Comparison of ENCODE assay signal across 9 mouse cellular contexts in genomic region chr14:119099570-119099891, GRCm38 (mm10). TPM values are rescaled to one million over a fixed set of nuclear protein-coding genes. Genes with fewer than 3 reads are reported as not detected.
DNase-seq lines count a peak whose midpoint lies in the region; ATAC-seq and TF ChIP-seq lines count a peak whose summit lies in the region.
"Had no signal": no experiment of that assay in that cellular context is flagged by ENCODE, and none has a peak within 500 bp of the region (broad histone marks: within the 10 kb centered on the region; RNA-seq: fewer than 3 reads in every experiment).

No protein-coding gene starts in this region.

- DNase-seq in kidney, postnatal 0 days (ENCODE audit: low spot score), result no peak
- no peak for DNase-seq in kidney, postnatal 25 days
- DNase-seq in intestine, embryonic 14.5 days (ENCODE audit: low spot score), result no peak
- DNase-seq in gastrocnemius, postnatal 25 days, result no peak
- DNase-seq in gastrocnemius, postnatal 14 days, result no peak

- ATAC-seq in kidney, postnatal 0 days (replicated peaks; ENCODE audit: low FRiP score, low read depth), result peak; percentile 81
- peak; percentile 74; the same call in 1 of the 2 replicates for ATAC-seq in embryonic facial prominence, embryonic 12.5 days (ENCODE audit: insufficient number of reproducible peaks, insufficient read depth, low FRiP score, low TSS enrichment)
- no peak; the same call in 1 of the 2 replicates for ATAC-seq in intestine, embryonic 14.5 days (replicated peaks; ENCODE audit: low FRiP score, low TSS enrichment, low read depth)
- peak; percentile 80 for ATAC-seq in neural tube, embryonic 12.5 days (ENCODE audit: low FRiP score, low read depth)
- ATAC-seq in megakaryocyte-erythroid progenitor cell, adult 5-6 weeks (replicated peaks; ENCODE audit: low FRiP score, low TSS enrichment, poor library complexity, severe bottlenecking), result no peak

- no peaks in the 10 kb centered on the region for H3K27me3 ChIP-seq in kidney, postnatal 0 days (ENCODE audit: insufficient read depth, low read length)
- no peaks in the 10 kb centered on the region for H3K27me3 ChIP-seq in embryonic facial prominence, embryonic 12.5 days
- H3K27me3 ChIP-seq in intestine, embryonic 14.5 days (replicated peaks; ENCODE audit: control insufficient read depth, insufficient read depth, low read length), result no peaks in the 10 kb centered on the region
- no peaks in the 10 kb centered on the region for H3K27me3 ChIP-seq in neural tube, embryonic 12.5 days (replicated peaks)

- H3K9ac ChIP-seq in kidney, postnatal 0 days (ENCODE audit: low read depth, low read length), result peak overlapping the region; percentile 83
- H3K9ac ChIP-seq in embryonic facial prominence, embryonic 12.5 days, result peak overlapping the region; percentile 90
- peak overlapping the region; percentile 83 for H3K9ac ChIP-seq in intestine, embryonic 14.5 days (ENCODE audit: low read length)
- peak overlapping the region; percentile 82 for H3K9ac ChIP-seq in neural tube, embryonic 12.5 days

- H3K27ac ChIP-seq in kidney, postnatal 0 days, result peak overlapping the region; percentile 70
- H3K27ac ChIP-seq in embryonic facial prominence, embryonic 12.5 days, result peak overlapping the region; percentile 85
- H3K27ac ChIP-seq in intestine, embryonic 14.5 days (ENCODE audit: low read depth), result peak overlapping the region; percentile 69
- H3K27ac ChIP-seq in neural tube, embryonic 12.5 days, result peak overlapping the region; percentile 65

- H3K4me2 ChIP-seq in kidney, postnatal 0 days (ENCODE audit: low read length), result peak overlapping the region; percentile 96
- H3K4me2 ChIP-seq in embryonic facial prominence, embryonic 12.5 days (replicated peaks), result peak overlapping the region; percentile 69
- H3K4me2 ChIP-seq in intestine, embryonic 14.5 days (ENCODE audit: low read length), result peak overlapping the region; percentile 80
- peak overlapping the region; percentile 78 for H3K4me2 ChIP-seq in neural tube, embryonic 12.5 days (replicated peaks)

- intact Hi-C loops in gastrocnemius, postnatal 14 days (cut with DNase I; ENCODE audit: low total_unique reads), result no loop called here

- H3K9me3 ChIP-seq in kidney, postnatal 0 days (replicated peaks; ENCODE audit: low read length), result no peaks in the 10 kb centered on the region
- no peaks in the 10 kb centered on the region for H3K9me3 ChIP-seq in embryonic facial prominence, embryonic 12.5 days
- no peaks in the 10 kb centered on the region for H3K9me3 ChIP-seq in intestine, embryonic 14.5 days (ENCODE audit: control insufficient read depth, low read length)
- H3K9me3 ChIP-seq in neural tube, embryonic 12.5 days, result no peaks in the 10 kb centered on the region

- no peaks in the 10 kb centered on the region for H3K4me1 ChIP-seq in kidney, postnatal 0 days (replicated peaks; ENCODE audit: insufficient read depth, low read length)
- peaks cover 12% of the 10 kb centered on the region; the same call in 1 of the 2 replicates for H3K4me1 ChIP-seq in embryonic facial prominence, embryonic 12.5 days
- peaks cover 12% of the 10 kb centered on the region for H3K4me1 ChIP-seq in intestine, embryonic 14.5 days (replicated peaks; ENCODE audit: control insufficient read depth, insufficient read depth, low read length)
- peaks cover 13% of the 10 kb centered on the region; the same call in 1 of the 2 replicates for H3K4me1 ChIP-seq in neural tube, embryonic 12.5 days

- WGBS in kidney, postnatal 0 days, result 2% methylated on average over 13 of the region's 13 CpGs
- WGBS in embryonic facial prominence, embryonic 12.5 days, result 5% methylated on average over 13 of the region's 13 CpGs
- under 1% methylated on average over 13 of the region's 13 CpGs for WGBS in intestine, embryonic 14.5 days
- whole genome bisulfite sequencing in neural tube, embryonic 12.5 days, result 2% methylated on average over 13 of the region's 13 CpGs

- no peak for TF ChIP-seq CTCF in kidney, postnatal 0 days (IDR thresholded peaks at IDR 0.05; ENCODE audit: low read depth)

- H3K36me3 ChIP-seq in kidney, postnatal 0 days (ENCODE audit: insufficient read depth, low read length), result no peaks in the 10 kb centered on the region
- no peaks in the 10 kb centered on the region for H3K36me3 ChIP-seq in embryonic facial prominence, embryonic 12.5 days
- no peaks in the 10 kb centered on the region for H3K36me3 ChIP-seq in intestine, embryonic 14.5 days (ENCODE audit: control insufficient read depth, insufficient read depth, low read length)
- peaks cover under 1% of the 10 kb centered on the region; the same call in 1 of the 2 replicates for H3K36me3 ChIP-seq in neural tube, embryonic 12.5 days

- peak overlapping the region; percentile 87 for H3K4me3 ChIP-seq in kidney, postnatal 0 days (replicated peaks; ENCODE audit: low read depth, low read length)
- H3K4me3 ChIP-seq in embryonic facial prominence, embryonic 12.5 days, result peak overlapping the region; percentile 81
- H3K4me3 ChIP-seq in intestine, embryonic 14.5 days (ENCODE audit: low read depth, low read length), result peak overlapping the region; percentile 68
- H3K4me3 ChIP-seq in neural tube, embryonic 12.5 days, result peak overlapping the region; percentile 79

RNA-seq across cellular contexts. Expression of gene Uggt2, which starts 0.3 kb away (rescaled TPM):
- 8.5 and 9.2 TPM in 2 replicates for polyA plus RNA-seq in kidney, postnatal 0 days (2015; fragmentation: Nextera tagmentation; extraction: Ambion mirVana)
- 20.7 and 21.9 TPM in 2 replicates for polyA plus RNA-seq in embryonic facial prominence, embryonic 12.5 days (2016; fragmentation: Nextera tagmentation; extraction: Ambion mirVana)
- polyA plus RNA-seq in intestine, embryonic 14.5 days (2014; fragmentation: Nextera tagmentation; extraction: Ambion mirVana), result 15.4 and 16.4 TPM in 2 replicates
- 19.4 and 20.1 TPM in 2 replicates for polyA plus RNA-seq in neural tube, embryonic 12.5 days (2016; fragmentation: Nextera tagmentation; extraction: Ambion mirVana)
- 4.2 and 4.9 TPM in 2 replicates for total RNA-seq in megakaryocyte-erythroid progenitor cell, adult 5-6 weeks (2014; fragmentation: Nextera tagmentation)
- 1.3 and 10.3 TPM in 2 replicates for total RNA-seq in megakaryocyte-erythroid progenitor cell, adult 5-6 weeks (2017)
- 1 to 10 TPM; 6.5 to 7.3 TPM for total RNA-seq in gastrocnemius, postnatal 25 days (2021)
- 1 to 10 TPM; 7.6 to 7.9 TPM for total RNA-seq in gastrocnemius, postnatal 14 days (2021)

RNA-seq across cellular contexts. Expression of gene Hs6st3, which starts 38.6 kb away (rescaled TPM):
- polyA plus RNA-seq in kidney, postnatal 0 days (2015; fragmentation: Nextera tagmentation; extraction: Ambion mirVana), result 0.08 and 0.10 TPM in 2 replicates
- polyA plus RNA-seq in embryonic facial prominence, embryonic 12.5 days (2016; fragmentation: Nextera tagmentation; extraction: Ambion mirVana), result 0.17 and 0.40 TPM in 2 replicates
- polyA plus RNA-seq in intestine, embryonic 14.5 days (2014; fragmentation: Nextera tagmentation; extraction: Ambion mirVana), result 0.37 and 0.47 TPM in 2 replicates
- polyA plus RNA-seq in neural tube, embryonic 12.5 days (2016; fragmentation: Nextera tagmentation; extraction: Ambion mirVana), result 0.72 and 0.83 TPM in 2 replicates
- not detected in 2 replicates for total RNA-seq in megakaryocyte-erythroid progenitor cell, adult 5-6 weeks (2014; fragmentation: Nextera tagmentation)
- not detected in 2 replicates for total RNA-seq in megakaryocyte-erythroid progenitor cell, adult 5-6 weeks (2017)
- total RNA-seq in gastrocnemius, postnatal 25 days (2021), result not detected
- total RNA-seq in gastrocnemius, postnatal 14 days (2021), result not detected
- polyA plus RNA-seq: large intestine, adult 2 months had no signal

Comparison
In these comparisons a context has a peak if more than half of its experiments do, and no peak if none do; other contexts are left out.
1. ATAC-seq: peak in kidney, postnatal 0 days (single experiment), embryonic facial prominence, embryonic 12.5 days (single experiment) and neural tube, embryonic 12.5 days (single experiment); none in intestine, embryonic 14.5 days (single experiment) and megakaryocyte-erythroid progenitor cell, adult 5-6 weeks (single experiment).
2. Peak in every context shown above with its lines, with median percentiles within 50 percentile points of each other: H3K27ac ChIP-seq, H3K4me2 ChIP-seq, H3K4me3 ChIP-seq and H3K9ac ChIP-seq.